Mouse (Mus musculus) CD4-positive helper T cell, adult 2 months (primary cell): ENCODE results near the gene Cs.

Source experiments
- DNase-seq: peaks from one replicate; pipeline ENCODE4 v3.0.0-alpha.2; 2012; ENCODE audit warnings: low read depth, missing footprints, low spot score

The Cs gene

GRCm38 (mm10) chr10:128403931-128404330 lies 66.4 kb downstream of the Cs start:
- no peak for DNase-seq

GRCm38 (mm10) chr10:128408591-128409535 lies 71.3 kb downstream of the Cs start:
- DNase-seq, result peak; percentile 40

- DNase-seq, result peak; percentile 98
Measured at GRCm38 (mm10) chr10:128409692-128410559, 72.4 kb downstream of the Cs start.

- DNase-seq, result peak; percentile 58
Measured at GRCm38 (mm10) chr10:128410560-128410845, 73.0 kb downstream of the Cs start.

- DNase-seq, result peak; percentile 95
Measured at GRCm38 (mm10) chr10:128411211-128412054, 73.9 kb downstream of the Cs start, which contains the start of the genes Nabp2 and Rnf41. Gene Nabp2 (minus strand): TSS chr10:128411492. Gene Rnf41 (plus strand): TSS chr10:128411657.

GRCm38 (mm10) chr10:128412055-128412381 lies 74.5 kb downstream of the Cs start:
- DNase-seq, result peak; percentile 18
